Mouse (Mus musculus) layer of hippocampus, adult 11-12 months (tissue): ENCODE measurements around the gene 4933427D14Rik.

Experiments used
- DNase-seq: peaks from one replicate; pipeline ENCODE4 v3.0.0; 2022; ENCODE audit warnings: low spot score

4933427D14Rik gene

DNA sequence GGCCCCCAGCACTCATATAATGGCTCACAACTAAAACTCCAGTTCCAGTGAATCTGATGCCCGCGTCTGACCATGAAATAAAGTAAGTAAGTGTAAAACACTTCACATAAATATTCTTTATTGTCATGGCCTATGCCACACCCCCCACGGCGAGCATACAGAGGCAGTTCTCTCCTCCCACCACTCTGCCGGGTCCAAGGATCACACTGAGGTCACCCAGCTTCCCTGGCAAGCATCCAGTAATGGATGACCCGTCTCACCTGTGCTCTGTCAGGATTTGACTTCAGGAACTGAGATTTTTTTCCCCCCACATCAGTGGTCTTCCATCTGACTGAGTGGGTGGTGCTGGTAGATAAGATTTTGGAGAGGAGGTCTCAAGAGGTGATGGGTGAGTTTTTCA lies 67.1 kb downstream of the 4933427D14Rik start:
- no peak for DNase-seq

DNA sequence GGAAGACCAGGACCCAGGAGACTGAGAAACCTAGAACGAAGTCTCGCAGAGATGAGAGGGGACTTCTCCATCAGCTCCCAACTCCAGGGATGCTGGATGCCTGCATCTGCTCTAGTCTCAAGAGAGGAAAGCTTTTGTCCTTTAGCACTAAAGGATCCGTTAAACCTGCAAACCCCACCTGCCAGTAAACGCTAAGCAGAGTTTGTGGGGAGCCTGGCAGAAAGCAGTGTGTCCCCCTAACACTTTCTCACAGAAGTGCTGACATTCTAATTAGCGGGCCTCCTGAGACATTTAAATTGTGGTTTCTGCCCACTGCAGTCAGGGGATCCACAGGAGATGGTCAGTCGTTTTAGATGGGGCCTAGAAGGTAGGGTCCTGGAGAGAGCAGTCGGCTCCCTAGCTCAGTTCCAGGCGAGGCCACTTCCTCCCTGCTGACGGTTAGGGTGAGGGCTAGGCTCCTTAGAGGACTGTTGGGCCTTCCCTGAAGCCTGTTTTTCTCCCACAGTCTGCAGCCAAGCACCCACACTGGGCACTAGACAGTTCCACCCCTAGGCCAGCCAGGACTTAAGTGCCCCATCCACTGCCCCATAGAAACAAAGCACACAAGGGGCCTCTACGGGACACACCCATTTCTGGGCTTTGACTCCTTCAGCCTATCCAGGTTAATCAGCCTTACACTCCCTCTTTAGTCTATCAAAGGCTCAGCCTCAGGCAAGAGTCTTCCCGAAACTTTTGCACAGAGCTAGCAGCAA lies 70.9 kb downstream of the 4933427D14Rik start:
- no peak for DNase-seq

DNA sequence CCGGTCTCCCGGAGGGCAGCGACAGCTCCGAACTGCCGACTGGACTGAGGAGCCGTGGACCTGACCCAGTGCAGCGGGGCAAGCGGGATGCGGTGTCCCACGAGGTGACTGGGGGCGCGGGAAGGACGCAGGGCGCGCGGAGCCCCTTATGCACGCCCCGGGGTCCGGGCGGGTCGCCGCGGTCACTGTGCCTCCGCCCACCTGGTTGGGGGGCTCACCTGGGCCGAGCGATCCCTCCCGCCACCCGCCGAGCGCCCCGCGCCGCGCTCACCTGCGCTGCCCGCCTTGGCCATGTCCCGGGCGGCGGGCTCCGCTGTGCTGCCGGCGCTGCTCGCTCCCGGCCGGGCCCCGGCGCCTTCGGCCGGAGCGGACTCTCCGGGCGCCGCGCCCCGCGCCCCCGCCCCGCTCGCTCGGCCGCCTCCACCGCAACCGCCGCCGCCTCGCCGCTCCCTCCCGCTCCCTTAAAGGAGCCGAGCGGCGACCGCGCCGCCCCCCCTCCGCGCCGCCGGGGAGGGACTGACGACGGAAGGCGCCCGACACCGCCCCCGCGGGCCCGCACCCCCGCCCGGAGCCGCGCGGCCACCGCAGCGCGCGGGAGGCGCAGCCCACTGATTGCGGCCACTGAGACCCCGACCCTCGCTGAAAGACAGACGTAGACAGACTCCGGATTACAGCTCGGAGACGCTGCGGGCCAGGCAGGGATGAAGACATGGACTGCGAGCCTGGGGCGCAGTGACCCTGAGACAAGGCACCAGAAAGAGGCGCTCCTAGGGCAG lies 71.7 kb downstream of the 4933427D14Rik start, which contains the start of gene Pitpnm3:
Gene Pitpnm3 (minus strand): TSS at position 396 of the 776 bp plus-strand sequence.
- no peak for DNase-seq

DNA sequence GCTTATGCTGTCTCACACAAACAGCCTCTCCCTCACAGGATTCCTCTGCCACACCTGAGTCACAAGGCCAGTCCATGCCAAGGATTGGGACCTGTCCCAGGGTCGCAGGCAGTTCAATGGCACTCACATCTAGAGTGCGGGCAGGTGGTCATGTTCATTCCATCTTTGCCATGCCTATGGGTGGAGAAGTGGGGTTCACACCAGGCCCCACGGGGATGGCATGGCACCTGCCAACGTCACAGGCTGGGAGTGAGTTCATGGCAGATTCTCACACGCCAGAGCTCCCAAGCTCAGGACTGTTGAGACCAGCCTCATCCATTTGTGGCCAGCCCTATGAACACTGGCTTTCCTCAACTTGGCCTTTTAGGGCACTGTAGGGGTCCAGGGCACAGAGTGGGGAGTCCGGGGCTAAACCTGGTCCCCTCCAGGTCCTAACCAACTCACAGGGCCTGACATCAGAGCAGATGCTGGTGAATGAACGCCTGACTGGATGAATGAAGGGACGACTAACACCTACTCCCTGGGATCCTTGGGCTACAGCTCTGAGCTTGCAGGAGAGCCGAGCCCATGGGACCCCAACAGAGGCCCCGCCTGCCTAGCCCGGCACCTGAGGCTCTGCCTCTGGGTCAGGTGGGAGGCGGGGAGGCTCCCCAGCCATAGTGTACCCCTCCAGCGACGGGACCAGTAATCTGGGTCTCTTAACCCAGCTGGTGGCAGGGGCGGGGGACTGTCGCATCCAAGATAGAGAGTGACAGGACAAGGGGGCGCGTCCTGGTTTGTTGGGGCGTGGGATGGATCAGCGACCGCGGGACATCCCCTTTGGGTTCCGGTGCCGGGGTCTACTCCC lies 72.5 kb downstream of the 4933427D14Rik start:
- no peak for DNase-seq

DNA sequence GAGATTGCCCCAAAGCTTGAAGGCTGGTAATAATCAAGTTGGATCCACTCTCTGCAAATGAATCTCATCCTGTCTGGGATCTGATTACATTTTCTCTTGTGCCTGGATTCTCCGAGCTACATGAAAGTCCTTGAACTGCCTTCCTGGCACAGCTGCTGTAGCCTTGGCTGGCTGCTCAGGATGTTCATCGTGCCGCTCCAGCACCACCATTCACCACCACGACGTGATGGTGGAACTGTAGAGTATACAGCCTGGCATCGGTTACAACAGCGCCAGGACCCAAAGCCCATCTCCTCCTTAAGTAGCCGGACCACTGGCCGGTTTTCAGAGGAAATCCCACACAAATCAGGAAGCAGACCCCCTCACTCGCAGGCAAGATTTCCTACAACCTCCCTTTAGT lies 74.2 kb downstream of the 4933427D14Rik start:
- no peak for DNase-seq

DNA sequence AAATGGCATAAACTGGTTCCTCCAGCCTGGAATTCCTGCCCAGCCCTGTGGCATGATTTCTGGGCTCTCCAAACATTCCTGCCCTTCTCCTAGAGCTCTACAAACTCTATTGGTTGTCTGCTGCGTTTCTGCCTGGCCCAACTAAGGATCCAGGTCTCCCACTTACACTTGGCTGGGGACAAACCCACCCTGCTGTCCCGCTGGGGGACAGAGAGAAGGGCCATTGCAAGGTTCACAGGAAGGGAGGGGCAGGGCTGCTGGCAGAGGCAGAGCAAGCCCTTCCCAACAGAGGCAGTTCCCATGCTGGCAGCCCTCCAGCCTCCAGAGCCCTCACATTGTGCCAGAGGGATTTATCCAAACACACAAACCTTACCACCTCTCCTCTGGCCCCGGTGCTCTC lies 75.0 kb downstream of the 4933427D14Rik start:
- DNase-seq, result no peak

DNA sequence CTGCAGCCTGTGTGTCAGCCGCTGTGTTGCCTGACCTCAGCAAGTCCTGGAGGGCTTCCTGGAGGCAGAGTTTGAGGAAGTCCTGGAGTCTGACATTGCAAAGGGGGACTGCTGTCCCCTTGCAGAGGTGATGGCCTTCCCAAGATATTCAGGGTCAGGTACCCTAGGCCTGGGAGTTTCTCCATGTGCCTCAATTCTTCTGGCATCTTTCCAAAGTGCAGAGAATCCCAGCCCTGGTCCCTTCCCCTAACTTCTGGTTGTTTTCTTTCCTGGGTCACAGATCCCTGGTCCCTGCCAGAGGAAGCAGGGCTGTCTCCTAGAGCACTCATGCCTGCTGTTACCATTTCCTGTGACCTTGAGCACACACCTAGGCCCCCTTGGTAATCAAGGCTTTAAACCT lies 75.6 kb downstream of the 4933427D14Rik start:
- no peak for DNase-seq

DNA sequence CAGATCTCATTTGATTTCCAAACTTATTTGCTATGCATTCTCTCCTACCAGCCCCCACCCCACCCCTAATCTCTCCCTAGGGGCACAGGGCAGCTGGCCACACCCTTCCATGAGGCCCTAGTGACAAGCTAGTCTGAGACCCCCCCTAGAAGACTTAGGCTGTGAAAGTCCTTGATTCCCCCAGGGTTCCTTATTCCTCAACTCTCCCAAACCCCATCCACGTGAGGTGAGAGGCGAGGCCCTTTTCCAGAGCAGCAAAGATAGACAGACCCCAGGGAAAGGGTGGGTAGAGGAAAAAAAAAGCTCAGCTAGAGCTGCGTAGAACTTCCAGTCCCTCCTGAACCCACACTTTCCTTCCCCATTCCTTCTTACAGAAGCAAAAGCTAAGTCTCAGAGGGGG lies 76.4 kb downstream of the 4933427D14Rik start:
- no peak for DNase-seq

DNA sequence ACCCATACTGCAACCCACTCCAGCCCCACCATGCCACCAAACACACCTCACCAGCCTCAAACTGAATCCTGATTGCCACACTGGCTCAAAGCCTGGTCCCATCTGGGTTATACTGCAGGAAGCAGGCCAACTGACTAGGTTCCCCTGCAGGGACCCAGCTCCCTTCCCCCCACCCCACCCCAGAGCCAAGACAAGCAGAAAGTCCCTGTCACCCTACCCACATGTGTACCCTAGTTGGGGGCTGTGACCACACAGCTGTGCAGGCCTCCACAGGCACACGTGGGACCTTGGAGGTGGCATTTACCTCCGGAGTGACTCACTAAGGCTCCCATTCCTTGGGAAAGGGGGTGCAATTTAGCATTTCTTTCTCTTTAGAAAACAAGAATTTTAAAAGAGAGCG lies 76.8 kb downstream of the 4933427D14Rik start:
- DNase-seq, result no peak

DNA sequence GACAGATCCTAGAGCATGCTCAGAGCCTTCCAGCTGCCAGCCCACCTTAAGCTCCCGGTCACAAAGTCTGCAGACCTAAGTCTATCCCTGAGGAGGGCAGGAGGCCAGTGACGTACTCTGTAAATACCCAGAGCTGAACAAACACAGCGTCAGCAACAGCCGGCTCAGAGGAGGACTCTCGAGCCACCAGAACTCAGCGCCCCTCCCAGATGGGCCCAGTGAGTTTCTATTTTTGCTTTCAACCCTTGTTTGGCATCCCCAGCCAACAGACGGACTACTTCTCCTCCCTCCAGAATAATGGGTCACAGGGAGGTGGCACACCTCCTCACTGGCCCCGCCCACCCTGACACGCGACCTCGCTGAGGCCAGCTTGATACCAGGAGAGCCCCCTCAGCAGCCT lies 77.2 kb downstream of the 4933427D14Rik start:
- peak; percentile 33 for DNase-seq

DNA sequence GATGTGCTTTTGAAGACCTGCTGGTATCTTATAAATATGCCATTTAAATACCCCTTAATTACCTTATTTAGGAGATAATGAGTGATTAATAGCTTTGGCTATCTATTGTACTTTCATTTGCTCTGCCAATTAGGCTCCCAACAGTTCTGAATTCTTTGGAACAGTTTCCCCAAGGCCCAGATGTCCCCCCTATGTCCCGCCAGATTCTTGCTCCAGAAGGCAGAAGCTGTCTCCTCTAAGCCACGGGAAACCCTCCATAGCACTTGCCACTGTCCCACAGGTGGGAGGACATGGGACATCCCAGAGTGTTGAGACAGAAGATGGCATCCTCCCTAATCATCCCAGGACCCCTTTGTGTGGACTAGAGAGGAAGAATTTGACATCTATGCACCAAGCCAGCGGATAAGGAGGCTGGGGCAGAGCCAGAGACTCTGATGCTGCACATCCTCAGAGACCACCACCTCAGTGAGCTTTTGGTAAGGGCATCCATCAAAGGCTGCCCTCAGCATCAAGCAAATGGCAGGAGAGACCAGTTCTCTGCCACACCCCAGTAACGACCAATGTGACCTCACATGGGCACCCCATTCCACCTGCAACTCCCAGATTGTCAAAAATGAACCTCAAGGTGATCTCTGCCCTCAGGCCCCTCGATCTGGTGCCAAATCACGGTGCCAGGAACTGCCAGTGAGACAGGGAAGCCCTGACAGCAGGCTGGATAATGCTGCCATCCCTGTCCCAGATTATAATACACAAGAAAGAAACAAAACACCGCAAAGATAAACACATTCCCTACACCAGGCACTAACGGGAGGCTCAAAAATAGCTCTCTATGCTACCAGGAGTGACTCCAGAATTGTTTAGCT lies 78.0 kb downstream of the 4933427D14Rik start:
- no peak for DNase-seq

DNA sequence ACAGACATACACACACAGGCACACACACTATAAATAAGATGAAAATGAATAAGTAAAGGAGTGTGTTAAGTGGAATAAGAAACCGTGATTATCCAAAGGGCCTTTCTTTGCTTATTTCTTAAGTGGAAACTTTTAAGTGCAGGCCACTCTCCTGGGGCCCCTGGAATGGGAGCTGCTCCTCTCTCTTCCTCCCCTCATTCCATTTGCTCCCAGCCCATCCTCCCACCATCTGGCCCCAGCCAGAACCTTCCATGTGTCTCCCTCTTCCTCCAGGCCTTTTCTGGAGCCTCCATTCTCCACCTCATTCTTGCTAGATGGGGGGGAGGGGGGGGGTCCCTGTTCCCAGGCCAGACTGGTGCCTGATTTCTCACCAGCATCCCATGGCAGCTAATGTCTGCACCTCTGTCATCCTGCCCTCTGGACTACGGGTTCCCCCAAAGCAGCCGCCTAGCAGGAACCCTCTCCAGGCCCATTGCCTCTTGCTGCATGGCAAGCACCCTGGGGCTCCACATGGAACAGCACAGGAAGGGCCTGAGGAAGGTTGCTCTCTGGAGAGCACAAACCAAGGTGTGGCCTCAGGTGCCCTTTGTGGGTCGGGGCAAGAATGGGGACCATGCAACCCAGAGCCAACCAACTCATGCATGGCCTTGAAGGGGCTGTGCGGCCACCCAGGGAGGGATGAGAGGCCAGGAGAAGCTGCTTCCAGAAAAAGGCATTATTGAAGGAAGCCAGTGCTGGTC lies 79.6 kb downstream of the 4933427D14Rik start:
- no peak for DNase-seq

DNA sequence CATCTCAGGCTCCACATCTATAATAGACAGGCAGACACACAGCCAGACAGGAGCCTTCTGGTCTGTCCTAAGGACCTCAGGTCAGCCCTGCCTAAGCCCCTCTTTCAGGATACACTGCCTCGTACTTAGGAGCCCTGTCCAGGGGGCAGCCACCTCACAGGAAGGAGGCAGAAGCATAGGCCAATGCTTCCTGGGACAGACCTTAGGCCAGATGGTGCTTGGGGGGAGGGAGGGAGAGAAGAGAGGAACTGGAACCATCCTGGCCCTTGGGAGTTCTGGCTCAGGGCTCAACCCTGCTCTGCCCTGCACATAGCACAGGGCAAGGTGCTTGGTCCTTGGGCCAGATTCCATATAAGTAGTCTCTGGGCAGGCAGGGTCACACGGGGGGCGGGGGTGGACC lies 81.5 kb downstream of the 4933427D14Rik start:
- DNase-seq, result no peak

DNA sequence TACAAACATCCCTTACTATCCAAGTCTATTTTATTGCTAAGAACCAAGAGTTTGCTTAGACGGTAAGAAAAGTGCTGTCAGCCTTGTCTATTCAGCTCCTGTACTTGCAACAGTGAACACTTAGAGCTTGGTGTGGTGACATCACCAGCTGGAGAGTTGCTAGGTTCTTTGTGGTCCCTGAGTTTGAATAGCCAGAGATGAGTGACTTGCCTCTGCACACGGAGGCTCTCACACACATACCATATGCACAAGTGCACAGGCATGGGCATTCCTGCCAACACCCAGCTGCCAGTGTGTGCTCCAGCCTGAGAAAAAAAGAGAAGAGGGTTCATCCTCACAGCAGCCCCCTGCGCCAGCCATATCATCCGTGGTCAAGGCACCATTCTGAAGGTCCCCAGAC lies 83.7 kb downstream of the 4933427D14Rik start:
- no peak for DNase-seq

DNA sequence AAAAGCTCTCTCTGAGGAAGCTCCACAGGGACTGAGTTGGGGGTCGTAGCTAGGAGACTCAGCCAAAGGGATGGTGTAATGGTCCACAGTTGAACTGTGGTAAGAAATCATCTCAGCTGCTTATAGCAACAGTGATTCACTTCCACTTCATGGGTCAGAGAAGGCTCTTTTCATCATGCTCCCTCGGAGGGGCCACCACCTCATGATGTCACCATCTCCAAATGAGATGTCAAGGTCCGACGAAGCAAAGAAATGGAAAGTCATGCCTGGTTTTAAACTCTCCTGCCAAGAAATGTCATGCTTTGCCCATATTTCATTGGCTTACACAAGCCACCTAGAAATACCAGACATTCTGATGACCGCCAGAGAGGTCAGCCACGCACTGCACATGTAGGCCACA lies 86.9 kb downstream of the 4933427D14Rik start:
- DNase-seq, result no peak

DNA sequence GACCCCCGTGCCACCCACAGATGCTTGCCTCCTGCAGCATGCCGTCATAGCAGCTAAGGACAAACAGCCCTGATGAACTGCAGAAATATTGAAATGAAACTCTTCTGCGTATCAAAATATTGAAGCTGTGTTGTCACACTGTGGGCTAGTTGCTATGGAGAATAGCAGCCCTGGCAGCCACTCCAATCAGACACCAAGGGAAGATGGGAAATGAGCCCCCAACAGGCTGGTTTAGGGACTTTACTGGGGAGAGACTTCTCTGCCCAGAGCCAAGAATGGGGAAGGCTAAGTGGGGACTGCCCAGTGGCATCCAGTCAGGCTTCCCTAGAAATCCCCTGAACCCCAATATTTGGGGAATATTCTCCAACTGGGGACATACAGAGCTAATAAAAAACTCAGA lies 88.6 kb downstream of the 4933427D14Rik start:
- no peak for DNase-seq

DNA sequence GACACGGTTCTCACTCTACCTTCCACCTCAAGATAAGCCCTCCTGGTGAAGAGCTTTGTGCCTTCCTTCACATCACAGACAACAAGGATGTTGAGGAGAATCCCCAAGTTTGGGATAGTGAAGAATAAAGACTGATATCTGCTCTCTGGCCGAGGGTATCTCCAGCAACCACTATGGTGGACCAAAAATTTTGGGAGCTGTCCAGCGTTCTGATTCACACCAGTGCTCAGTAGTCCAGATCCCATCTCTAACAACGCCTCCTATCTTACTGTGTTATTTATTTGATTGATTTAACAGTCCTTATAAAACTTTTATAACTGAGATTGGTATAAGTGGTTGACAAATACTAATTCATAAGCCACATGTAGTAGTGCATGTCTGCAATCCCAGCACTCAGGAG lies 94.0 kb downstream of the 4933427D14Rik start:
- DNase-seq, result no peak

DNA sequence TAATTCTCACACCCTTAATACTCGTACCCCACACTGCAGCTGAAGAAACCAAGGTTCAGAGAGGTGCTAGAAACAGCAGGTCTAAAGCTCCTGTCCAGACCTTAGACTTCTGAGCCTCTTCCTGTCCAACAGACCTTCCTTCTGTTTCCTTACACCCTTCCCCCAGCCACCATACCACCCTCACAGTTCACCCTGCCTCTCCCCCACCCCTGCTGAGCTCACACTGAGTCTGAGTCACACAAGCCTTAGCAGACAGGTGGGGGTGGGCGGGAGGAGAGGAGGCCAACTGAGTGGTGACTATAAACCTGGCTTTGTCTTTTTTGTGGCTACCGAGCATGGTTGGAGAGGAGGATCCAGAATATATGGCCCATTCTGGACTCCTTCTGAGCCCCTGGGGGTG lies 96.5 kb downstream of the 4933427D14Rik start:
- no peak for DNase-seq

DNA sequence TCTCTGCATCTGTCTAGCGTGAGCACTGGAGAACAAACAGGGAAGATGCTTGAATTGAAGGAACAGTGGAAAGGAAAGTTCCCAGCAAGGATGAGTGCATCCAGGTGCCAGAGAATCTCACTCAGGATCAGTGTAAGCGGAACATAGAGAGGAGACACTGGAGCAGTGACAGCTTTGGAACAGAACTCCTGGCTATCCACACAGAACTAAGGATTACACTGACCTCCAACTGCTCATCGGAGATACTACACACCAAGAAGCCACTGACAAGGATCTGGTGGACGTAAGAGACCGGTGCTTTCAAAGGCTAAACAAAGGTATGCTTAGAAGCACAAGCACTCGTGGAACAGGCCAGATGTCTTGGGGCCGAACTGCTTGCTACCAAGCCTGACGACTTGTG lies 103.0 kb downstream of the 4933427D14Rik start:
- no peak for DNase-seq
